Mouse (Mus musculus) spleen, embryonic (tissue): ENCODE data around the gene Plbd2.

Experiments
- CTCF ChIA-PET: fragments of 350-600 bp; sonication (Branson Sonifier 250); formaldehyde crosslinking; loops from one replicate; lab custom pipeline; 2022; lab: Charles Lee

The Plbd2 gene

GRCm38 (mm10) chr5:120511643-120512220 is 8.3 kb upstream of the Plbd2 start:
- CTCF ChIA-PET, result interaction anchor here (0.6 to 0.9 kb wide), 4 partner anchors 94 to 151 kb away, joined by 3 to 16 read pairs (median 6); partner anchors contain the start of genes Ddx54 and Rita1

GRCm38 (mm10) chr5:120510982-120511642 is 7.7 kb upstream of the Plbd2 start, which contains the start of gene Slc8b1:
Gene Slc8b1, plus strand, starts transcription at chr5:120511168.
- CTCF ChIA-PET, result interaction anchor here (0.6 to 1.2 kb wide), 4 partner anchors 74 to 177 kb away, joined by 3 to 16 read pairs (median 3); partner anchors contain the start of genes Ddx54 and Rita1

GRCm38 (mm10) chr5:120507311-120507710 is 3.9 kb upstream of the Plbd2 start:
- CTCF ChIA-PET, result no interaction called here

- CTCF ChIA-PET, result no interaction called here
These were observed 3.1 kb upstream of the Plbd2 start for GRCm38 (mm10) chr5:120506490-120506889.

GRCm38 (mm10) chr5:120505781-120506180 is 2.4 kb upstream of the Plbd2 start:
- CTCF ChIA-PET, result interaction anchor here (0.8 kb wide), 1 partner anchor 64 kb away, joined by 4 read pairs; no protein-coding TSS in a partner anchor

- CTCF ChIA-PET, result interaction anchor here (0.8 kb wide), 1 partner anchor 64 kb away, joined by 4 read pairs; no protein-coding TSS in a partner anchor
These were observed 1.9 kb upstream of the Plbd2 start for GRCm38 (mm10) chr5:120505368-120505767.

GRCm38 (mm10) chr5:120502675-120503143 is 716 bp downstream of the Plbd2 start:
- CTCF ChIA-PET, result interaction anchor here (1.0 kb wide), 1 partner anchor 10 kb away, joined by 3 read pairs; no protein-coding TSS in a partner anchor

GRCm38 (mm10) chr5:120502147-120502621 is 1.2 kb downstream of the Plbd2 start:
- CTCF ChIA-PET, result interaction anchor here (0.6 to 1.2 kb wide), 4 partner anchors 11 to 884 kb away, joined by 3 to 6 read pairs (median 6); no protein-coding TSS in a partner anchor

- CTCF ChIA-PET, result interaction anchor here (0.6 kb wide), 1 partner anchor 220 kb away, joined by 4 read pairs; no protein-coding TSS in a partner anchor
These were observed 2.8 kb downstream of the Plbd2 start for GRCm38 (mm10) chr5:120500609-120501008.

- CTCF ChIA-PET, result no interaction called here
These were observed 4.2 kb downstream of the Plbd2 start for GRCm38 (mm10) chr5:120499202-120499601.

- CTCF ChIA-PET, result no interaction called here
These were observed 6.4 kb downstream of the Plbd2 start for GRCm38 (mm10) chr5:120497071-120497470.

GRCm38 (mm10) chr5:120495703-120496226 is 7.7 kb downstream of the Plbd2 start:
- CTCF ChIA-PET, result no interaction called here

- CTCF ChIA-PET, result no interaction called here
These were observed 8.2 kb downstream of the Plbd2 start for GRCm38 (mm10) chr5:120495064-120495702.

GRCm38 (mm10) chr5:120493873-120494395 is 9.5 kb downstream of the Plbd2 start:
- CTCF ChIA-PET, result no interaction called here

- CTCF ChIA-PET, result no interaction called here
These were observed 10.0 kb downstream of the Plbd2 start for GRCm38 (mm10) chr5:120493440-120493839.

GRCm38 (mm10) chr5:120492437-120492836 is 11.0 kb downstream of the Plbd2 start:
- CTCF ChIA-PET, result no interaction called here

- CTCF ChIA-PET, result no interaction called here
These were observed 12.7 kb downstream of the Plbd2 start for GRCm38 (mm10) chr5:120490679-120491192.

- CTCF ChIA-PET, result no interaction called here
These were observed 15.6 kb downstream of the Plbd2 start for GRCm38 (mm10) chr5:120487844-120488243.

- CTCF ChIA-PET, result no interaction called here
These were observed 20.0 kb downstream of the Plbd2 start for GRCm38 (mm10) chr5:120483399-120483798.

- CTCF ChIA-PET, result no interaction called here
These were observed 22.2 kb downstream of the Plbd2 start for GRCm38 (mm10) chr5:120481205-120481604.

GRCm38 (mm10) chr5:120479538-120479937 is 23.9 kb downstream of the Plbd2 start:
- CTCF ChIA-PET, result no interaction called here
